Mouse (Mus musculus) monocyte, adult 2 months (primary cell): ENCODE data around the gene Rab14.

Source experiments
- DNase-seq, 2 experiments: peaks; one replicate each; pipeline ENCODE4 v3.0.0; 2022; ENCODE audit warnings: low spot score in 2 of 2, low read depth in 1 of 2

The Rab14 gene

GRCm38 (mm10) chr2:35200898-35201668 lies at the start of gene Rab14:
Gene Rab14, minus strand, starts transcription at chr2:35201120.
- peak; percentile 98 for DNase-seq

- DNase-seq = no peak
These were observed 46.8 kb upstream of the Rab14 start for GRCm38 (mm10) chr2:35247763-35248162.

- no peak for DNase-seq
These were observed 43.3 kb upstream of the Rab14 start for GRCm38 (mm10) chr2:35244241-35244640.

GRCm38 (mm10) chr2:35235021-35235420 lies 34.1 kb upstream of the Rab14 start:
- no peak for DNase-seq

- DNase-seq = no peak
These were observed 33.0 kb upstream of the Rab14 start for GRCm38 (mm10) chr2:35233898-35234297.

- no peak for DNase-seq
These were observed 31.9 kb upstream of the Rab14 start for GRCm38 (mm10) chr2:35232595-35233445.

- DNase-seq = no peak
These were observed 31.0 kb upstream of the Rab14 start for GRCm38 (mm10) chr2:35231871-35232270.

GRCm38 (mm10) chr2:35230215-35230614 lies 29.3 kb upstream of the Rab14 start:
- DNase-seq = no peak

GRCm38 (mm10) chr2:35228145-35228544 lies 27.2 kb upstream of the Rab14 start:
- no peak for DNase-seq

- DNase-seq = no peak
These were observed 23.4 kb upstream of the Rab14 start for GRCm38 (mm10) chr2:35224285-35224684.

- DNase-seq = no peak
These were observed 22.0 kb upstream of the Rab14 start for GRCm38 (mm10) chr2:35222822-35223391.

GRCm38 (mm10) chr2:35218736-35219135 lies 17.8 kb upstream of the Rab14 start:
- no peak for DNase-seq

GRCm38 (mm10) chr2:35216701-35217100 lies 15.8 kb upstream of the Rab14 start:
- DNase-seq = no peak

GRCm38 (mm10) chr2:35215363-35215762 lies 14.4 kb upstream of the Rab14 start:
- no peak for DNase-seq

- DNase-seq = peak; percentile 53 to 69
These were observed 14.0 kb upstream of the Rab14 start for GRCm38 (mm10) chr2:35214881-35215358.

GRCm38 (mm10) chr2:35213345-35213910 lies 12.5 kb upstream of the Rab14 start:
- no peak for DNase-seq

- DNase-seq = no peak
These were observed 10.8 kb upstream of the Rab14 start for GRCm38 (mm10) chr2:35211681-35212080.

- peak in 1 of 2 experiments; percentile 30 for DNase-seq
These were observed 8.2 kb upstream of the Rab14 start for GRCm38 (mm10) chr2:35208931-35209665.

GRCm38 (mm10) chr2:35208054-35208453 lies 7.1 kb upstream of the Rab14 start:
- no peak for DNase-seq

- no peak for DNase-seq
These were observed 5.8 kb upstream of the Rab14 start for GRCm38 (mm10) chr2:35206761-35207160.

GRCm38 (mm10) chr2:35203729-35204128 lies 2.8 kb upstream of the Rab14 start:
- no peak for DNase-seq
